Mouse (Mus musculus) kidney, embryonic 16.5 days (tissue): ENCODE measurements at regions not wholly inside any gene's neighbourhood (a gene's known extent, or its start where the extent isn't known, plus 50 kb on each side); places are given as distances from the start of the nearest gene placed in this dataset.

Source experiments
- ATAC-seq: fragments of 200-750 bp; cut with Nextera tagmentation; 2 replicates; pipeline ENCODE4 v1.8.0; 2017; ENCODE audit warnings: moderate TSS enrichment; ENCODE audit not compliant: low FRiP score, low TSS enrichment
- H3K27ac ChIP-seq: fragments of 300-500 bp; sonication (generic); 2 replicates; pipeline ENCODE4 v1.5.1; 2014; ENCODE audit warnings: low read length
- H3K27me3 ChIP-seq: fragments of 300-500 bp; sonication (generic); 2 replicates; pipeline ENCODE4 v1.6.1; 2014; ENCODE audit warnings: low read length, control low read depth, mixed read lengths; ENCODE audit not compliant: insufficient read depth
- H3K36me3 ChIP-seq: fragments of 300-500 bp; sonication (generic); 2 replicates; pipeline ENCODE4 v1.6.1; 2014; ENCODE audit warnings: low read length, control low read depth, mixed read lengths; ENCODE audit not compliant: insufficient read depth
- H3K4me1 ChIP-seq: fragments of 300-500 bp; sonication (generic); 2 replicates; pipeline ENCODE4 v1.6.1; 2014; ENCODE audit warnings: low read length, control low read depth, mixed read lengths; ENCODE audit not compliant: insufficient read depth
- H3K4me2 ChIP-seq: fragments of 300-500 bp; sonication (generic); replicated peaks from 2 replicates; pipeline ENCODE4 v1.6.1; 2014; ENCODE audit warnings: low read depth, low read length
- H3K4me3 ChIP-seq: fragments of 300-500 bp; sonication (generic); 2 replicates; pipeline ENCODE4 v1.5.1; 2014; ENCODE audit warnings: mild to moderate bottlenecking, low read length
- H3K9ac ChIP-seq: fragments of 300-500 bp; sonication (generic); replicated peaks from 2 replicates; pipeline ENCODE4 v1.6.1; 2014; ENCODE audit warnings: low read length
- H3K9me3 ChIP-seq: fragments of 300-500 bp; sonication (generic); 2 replicates; pipeline ENCODE4 v1.6.1; 2016; ENCODE audit warnings: low read length, control low read depth
- WGBS: fragments of 180-500 bp; shearing (Covaris S2); extraction: QIAGEN DNeasy Blood & Tissue Kit; methylation state at CpG from one replicate; pipeline ENCODE4 v1.1.7; 2014; 5-methylcytosine and 5-hydroxymethylcytosine counted together

- ATAC-seq = no peak
- no peak overlapping the region for H3K9ac ChIP-seq
- H3K4me1 ChIP-seq = peaks cover 41% of the 10 kb centered on the region
- H3K27ac ChIP-seq = no peak overlapping the region
- no peaks in the 10 kb centered on the region for H3K36me3 ChIP-seq
- H3K27me3 ChIP-seq = peaks cover 11% of the 10 kb centered on the region; the same call in 1 of the 2 replicates
- WGBS = 69% methylated on average over 9 of the region's 9 CpGs
- H3K4me2 ChIP-seq = no peak overlapping the region
- no peaks in the 10 kb centered on the region for H3K9me3 ChIP-seq
- no peak overlapping the region for H3K4me3 ChIP-seq
Measured at GRCm38 (mm10) chr2:166342407-166342806, 186.9 kb upstream of the Sulf2 start.

- Histone ChIP-seq H3K36me3 (no peaks in the 10 kb centered on the region), H3K9me3 (no peaks in the 10 kb centered on the region), H3K4me1 (peaks cover 21% of the 10 kb centered on the region), H3K4me2 (no peak overlapping the region), H3K4me3 (no peak overlapping the region), H3K27ac (no peak overlapping the region), H3K27me3 (peaks cover 4% of the 10 kb centered on the region), H3K9ac (no peak overlapping the region)
- no peak for ATAC-seq
- 87% methylated on average over 9 of the region's 9 CpGs for WGBS
Measured at GRCm38 (mm10) chr2:166340196-166340595, 184.7 kb upstream of the Sulf2 start.

- H3K9me3 ChIP-seq = no peaks in the 10 kb centered on the region
- peaks cover 26% of the 10 kb centered on the region for H3K4me1 ChIP-seq
- H3K27ac ChIP-seq = no peak overlapping the region
- H3K27me3 ChIP-seq = no peaks in the 10 kb centered on the region; the same call in 1 of the 2 replicates
- no peak for ATAC-seq
- no peak overlapping the region for H3K4me2 ChIP-seq
- no peak overlapping the region for H3K4me3 ChIP-seq
- no peaks in the 10 kb centered on the region for H3K36me3 ChIP-seq
- no peak overlapping the region for H3K9ac ChIP-seq
- WGBS = 87% methylated on average over 5 of the region's 5 CpGs
Measured at GRCm38 (mm10) chr2:166339427-166339826, 184.0 kb upstream of the Sulf2 start.

GRCm38 (mm10) chr2:166338396-166339085, 183.1 kb upstream of the Sulf2 start:
- no peak overlapping the region for H3K9ac ChIP-seq
- peaks cover 23% of the 10 kb centered on the region for H3K4me1 ChIP-seq
- peak overlapping the region; percentile 2; the same call in 1 of the 2 replicates for H3K27ac ChIP-seq
- no peak overlapping the region for H3K4me2 ChIP-seq
- no peak overlapping the region for H3K4me3 ChIP-seq
- ATAC-seq = peak; percentile 25
- H3K27me3 ChIP-seq = no peaks in the 10 kb centered on the region; the same call in 1 of the 2 replicates
- no peaks in the 10 kb centered on the region for H3K9me3 ChIP-seq
- H3K36me3 ChIP-seq = no peaks in the 10 kb centered on the region
- 39% methylated on average over 11 of the region's 11 CpGs for WGBS

- Histone ChIP-seq H3K36me3 (no peaks in the 10 kb centered on the region), H3K9me3 (no peaks in the 10 kb centered on the region), H3K4me2 (no peak overlapping the region), H3K4me3 (no peak overlapping the region), H3K9ac (no peak overlapping the region), H3K4me1 (peaks cover 24% of the 10 kb centered on the region), H3K27ac (0 out of 2 replicates have a peak overlapping the region, but pooled peaks have one; percentile 25), H3K27me3 (no peaks in the 10 kb centered on the region; the same call in 1 of the 2 replicates)
- 56% methylated on average over 7 of the region's 7 CpGs for WGBS
- no peak for ATAC-seq
Measured at GRCm38 (mm10) chr2:166337666-166338065, 182.2 kb upstream of the Sulf2 start.

GRCm38 (mm10) chr2:166335702-166336101, 180.2 kb upstream of the Sulf2 start:
- Histone ChIP-seq H3K4me2 (no peak overlapping the region), H3K9me3 (no peaks in the 10 kb centered on the region; the same call in 1 of the 2 replicates), H3K4me1 (peaks cover 31% of the 10 kb centered on the region), H3K27ac (no peak overlapping the region), H3K4me3 (no peak overlapping the region), H3K27me3 (no peaks in the 10 kb centered on the region; the same call in 1 of the 2 replicates), H3K9ac (no peak overlapping the region), H3K36me3 (no peaks in the 10 kb centered on the region)
- WGBS = 77% methylated on average over 5 of the region's 5 CpGs
- no peak for ATAC-seq

GRCm38 (mm10) chr2:166334559-166334958, 179.1 kb upstream of the Sulf2 start:
- 32% methylated on average over 7 of the region's 7 CpGs for WGBS
- Histone ChIP-seq H3K4me1 (peaks cover 43% of the 10 kb centered on the region), H3K4me2 (no peak overlapping the region), H3K9me3 (no peaks in the 10 kb centered on the region; the same call in 1 of the 2 replicates), H3K36me3 (no peaks in the 10 kb centered on the region), H3K27ac (no peak overlapping the region), H3K4me3 (no peak overlapping the region), H3K27me3 (no peaks in the 10 kb centered on the region; the same call in 1 of the 2 replicates), H3K9ac (no peak overlapping the region)
- ATAC-seq = no peak

- Histone ChIP-seq H3K36me3 (no peaks in the 10 kb centered on the region), H3K9ac (no peak overlapping the region), H3K27me3 (no peaks in the 10 kb centered on the region; the same call in 1 of the 2 replicates), H3K4me1 (peaks cover 48% of the 10 kb centered on the region), H3K27ac (no peak overlapping the region), H3K4me2 (no peak overlapping the region), H3K9me3 (no peaks in the 10 kb centered on the region; the same call in 1 of the 2 replicates), H3K4me3 (no peak overlapping the region)
- ATAC-seq = no peak
- WGBS = 55% methylated on average over 4 of the region's 4 CpGs
Measured at GRCm38 (mm10) chr2:166333818-166334217, 178.4 kb upstream of the Sulf2 start.

GRCm38 (mm10) chr2:166332748-166333417, 177.4 kb upstream of the Sulf2 start:
- Histone ChIP-seq H3K4me2 (no peak overlapping the region), H3K4me3 (no peak overlapping the region), H3K9me3 (no peaks in the 10 kb centered on the region; the same call in 1 of the 2 replicates), H3K27ac (0 out of 2 replicates have a peak overlapping the region, but pooled peaks have one; percentile 3), H3K36me3 (no peaks in the 10 kb centered on the region), H3K4me1 (peaks cover 41% of the 10 kb centered on the region), H3K27me3 (no peaks in the 10 kb centered on the region; the same call in 1 of the 2 replicates), H3K9ac (no peak overlapping the region)
- WGBS = 59% methylated on average over 13 of the region's 13 CpGs
- ATAC-seq = no peak

GRCm38 (mm10) chr2:166331192-166331591, 175.7 kb upstream of the Sulf2 start:
- Histone ChIP-seq H3K27ac (no peak overlapping the region), H3K36me3 (no peaks in the 10 kb centered on the region), H3K4me3 (no peak overlapping the region), H3K27me3 (no peaks in the 10 kb centered on the region; the same call in 1 of the 2 replicates), H3K4me1 (peaks cover 33% of the 10 kb centered on the region), H3K9ac (no peak overlapping the region), H3K9me3 (no peaks in the 10 kb centered on the region; the same call in 1 of the 2 replicates), H3K4me2 (no peak overlapping the region)
- ATAC-seq = no peak
- 93% methylated on average over 4 of the region's 4 CpGs for WGBS
